Mouse (Mus musculus): ENCODE measurements at regions not wholly inside any gene's neighbourhood (a gene's known extent, or its start where the extent isn't known, plus 50 kb on each side); places are given as distances from the start of the nearest gene placed in this dataset.

GRCm38 (mm10) chr1:30503224-30503623 lies 370.5 kb downstream of the Phf3 start:
- TF ChIP-seq POLR2A (IDR thresholded peaks at IDR 0.05; ENCODE audit: borderline replicate concordance, control insufficient read depth, low read depth, low read length) (no peak), CTCF (IDR thresholded peaks at IDR 0.05; ENCODE audit: control insufficient read depth, insufficient read depth, low read length) (no peak)
